Mouse (Mus musculus) G1E (cell line): ENCODE measurements around the gene Rbbp5. TPM values are rescaled to one million over a fixed set of nuclear protein-coding genes. Genes with fewer than 3 reads are reported as not detected.

ENCODE experiments used
- ATAC-seq: 2 replicates; pipeline ENCODE4 v1.8.0; 2016; ENCODE audit warnings: mild to moderate bottlenecking; ENCODE audit not compliant: insufficient number of reproducible peaks, poor library complexity, low FRiP score, severe bottlenecking; ENCODE audit errors: extremely low read depth
- DNase-seq: peaks from one replicate; pipeline ENCODE4 v3.0.0; 2012; ENCODE audit warnings: low spot score
- H3K27me3 ChIP-seq: 2 replicates; pipeline ENCODE4 v1.6.1; 2012; ENCODE audit warnings: mild to moderate bottlenecking, low read length, inconsistent platforms; ENCODE audit not compliant: insufficient read depth
- H3K36me3 ChIP-seq: replicated peaks from 2 replicates; pipeline ENCODE3; 2012; ENCODE audit warnings: mild to moderate bottlenecking, inconsistent platforms
- H3K4me1 ChIP-seq: 2 replicates; pipeline ENCODE4 v1.6.1; 2012; ENCODE audit warnings: low read depth, low read length, inconsistent platforms, mixed read lengths; ENCODE audit not compliant: insufficient read depth
- H3K4me3 ChIP-seq: 2 replicates; pipeline ENCODE4 v1.5.1; 2012; ENCODE audit warnings: low read depth, mild to moderate bottlenecking, inconsistent platforms, low read length, moderate library complexity, mixed read lengths
- H3K9me3 ChIP-seq: replicated peaks from 2 replicates; pipeline ENCODE4 v1.6.1; 2012; ENCODE audit warnings: inconsistent platforms
- CTCF ChIP-seq: IDR thresholded peaks from 2 replicates; pipeline ENCODE4 v1.5.1; 2012; ENCODE audit warnings: low read depth, low read length, inconsistent platforms, mixed read lengths
- GATA1 ChIP-seq: IDR thresholded peaks from 2 replicates; pipeline ENCODE4 v1.6.1; 2012; ENCODE audit warnings: borderline replicate concordance, low read length, inconsistent platforms, mixed read lengths
- GATA2 ChIP-seq: IDR thresholded peaks from 2 replicates; pipeline ENCODE4 v1.6.1; 2012; ENCODE audit warnings: low read depth, low read length, inconsistent platforms, borderline replicate concordance
- POLR2AphosphoS5 ChIP-seq: IDR thresholded peaks from 2 replicates; pipeline ENCODE4 v1.6.1; 2012; ENCODE audit warnings: low read depth, low read length, inconsistent platforms; ENCODE audit not compliant: insufficient replicate concordance
- TAL1 ChIP-seq: conservative IDR thresholded peaks from 2 replicates; pipeline ENCODE4 v1.6.1; 2012; ENCODE audit warnings: low read depth, low read length, inconsistent platforms, mixed read lengths
- polyA plus RNA-seq: library from polyadenylated mRNA; stranded (reverse); fragments of >175 nt; gene quantifications from 2 replicates; pipeline ENCODE4 v1.2.3, GENCODE M21; 2012
- total RNA-seq, 2 experiments: library from RNA; stranded (forward) in 1 of 2; stranded (reverse) in 1 of 2; fragments of 200-1000 nt in 1 of 2; fragments of >200 nt in 1 of 2; fragmentation: Nextera tagmentation in 1 of 2; gene quantifications; 2 replicates each; pipeline ENCODE4 v1.2.3; 2014 to 2017

Rbbp5 gene
- total and polyA plus RNA-seq, 3 experiments, result 10.8 to 134 (median 93.4) TPM

GRCm38 (mm10) chr1:132541824-132542599 lies 64.8 kb downstream of the Rbbp5 start:
- no peaks in the 10 kb centered on the region for H3K4me1 ChIP-seq
- ATAC-seq (no peak), DNase-seq (no peak)
- no peak overlapping the region for H3K4me3 ChIP-seq
- TF ChIP-seq POLR2AphosphoS5, result no peak
- no peak for TF ChIP-seq GATA1
- no peak for TF ChIP-seq CTCF
- TF ChIP-seq TAL1, result no peak
- no peak for TF ChIP-seq GATA2
- H3K9me3 ChIP-seq, result no peaks in the 10 kb centered on the region
- H3K27me3 ChIP-seq, result peaks cover 67% of the 10 kb centered on the region
- H3K36me3 ChIP-seq, result no peaks in the 10 kb centered on the region

- no peak for ATAC-seq
- no peaks in the 10 kb centered on the region for H3K9me3 ChIP-seq
- H3K4me3 ChIP-seq, result no peak within 1 kb of the TSS
- TF ChIP-seq GATA1, result no peak
- no peak for TF ChIP-seq POLR2AphosphoS5
- no peak for TF ChIP-seq TAL1
- no peak for TF ChIP-seq CTCF
- TF ChIP-seq GATA2, result no peak
- H3K36me3 ChIP-seq, result no peaks in the 10 kb centered on the region
- H3K27me3 ChIP-seq, result peaks cover 64% of the 10 kb centered on the region
- DNase-seq, result no peak
- no peaks in the 10 kb centered on the region for H3K4me1 ChIP-seq
These were observed 65.7 kb downstream of the Rbbp5 start, which contains the start of gene Cntn2 for GRCm38 (mm10) chr1:132542762-132543306. Gene Cntn2 (minus strand): TSS chr1:132543256.

GRCm38 (mm10) chr1:132543789-132544188 lies 66.6 kb downstream of the Rbbp5 start:
- peaks cover 66% of the 10 kb centered on the region for H3K27me3 ChIP-seq
- DNase-seq (no peak), ATAC-seq (no peak)
- H3K4me1 ChIP-seq, result no peaks in the 10 kb centered on the region
- no peak overlapping the region for H3K4me3 ChIP-seq
- no peaks in the 10 kb centered on the region for H3K36me3 ChIP-seq
- no peak for TF ChIP-seq GATA1
- TF ChIP-seq GATA2, result no peak
- TF ChIP-seq CTCF, result no peak
- TF ChIP-seq TAL1, result no peak
- TF ChIP-seq POLR2AphosphoS5, result no peak
- no peaks in the 10 kb centered on the region for H3K9me3 ChIP-seq

Other genes with a start within 250 kb of the Rbbp5 start
- not detected in 2 replicates for gene Gm10188, start 247.6 kb upstream of the Rbbp5 start, total RNA-seq (2014; fragmentation: Nextera tagmentation)
- 0.17 TPM in 1 of 2 replicates, not detected in the other for gene Gm10188, start 247.6 kb upstream of the Rbbp5 start, total RNA-seq (2017)
- not detected in 2 replicates for gene Gm10188, start 247.6 kb upstream of the Rbbp5 start, polyA plus RNA-seq
- not detected in 2 replicates for gene Klhdc8a, start 178.7 kb upstream of the Rbbp5 start, total RNA-seq (2014; fragmentation: Nextera tagmentation)
- 0.06 and 0.11 TPM in 2 replicates for gene Klhdc8a, start 178.7 kb upstream of the Rbbp5 start, total RNA-seq (2017)
- gene Klhdc8a, start 178.7 kb upstream of the Rbbp5 start, polyA plus RNA-seq, result not detected in 2 replicates
- not detected in 2 replicates for gene Nuak2, start 161.2 kb upstream of the Rbbp5 start, total RNA-seq (2014; fragmentation: Nextera tagmentation)
- gene Nuak2, start 161.2 kb upstream of the Rbbp5 start, total RNA-seq (2017), result 0.17 and 0.33 TPM in 2 replicates
- 0.02 TPM in 1 of 2 replicates, not detected in the other for gene Nuak2, start 161.2 kb upstream of the Rbbp5 start, polyA plus RNA-seq
- 11.8 and 99.6 TPM in 2 replicates for gene Tmcc2, start 86.1 kb upstream of the Rbbp5 start, total RNA-seq (2014; fragmentation: Nextera tagmentation)
- gene Tmcc2, start 86.1 kb upstream of the Rbbp5 start, total RNA-seq (2017), result 6.7 and 7.9 TPM in 2 replicates
- 14.9 and 18.3 TPM in 2 replicates for gene Tmcc2, start 86.1 kb upstream of the Rbbp5 start, polyA plus RNA-seq
- gene Dstyk, start 59.8 kb upstream of the Rbbp5 start, total RNA-seq (2014; fragmentation: Nextera tagmentation), result 22.7 and 24.8 TPM in 2 replicates
- 18.5 and 19.0 TPM in 2 replicates for gene Dstyk, start 59.8 kb upstream of the Rbbp5 start, total RNA-seq (2017)
- gene Dstyk, start 59.8 kb upstream of the Rbbp5 start, polyA plus RNA-seq, result 2.3 and 2.9 TPM in 2 replicates
- gene Tmem81, start 28.9 kb downstream of the Rbbp5 start, total RNA-seq (2014; fragmentation: Nextera tagmentation), result 13.1 and 16.4 TPM in 2 replicates
- gene Tmem81, start 28.9 kb downstream of the Rbbp5 start, total RNA-seq (2017), result 8.9 and 9.9 TPM in 2 replicates
- gene Tmem81, start 28.9 kb downstream of the Rbbp5 start, polyA plus RNA-seq, result 0.70 and 0.95 TPM in 2 replicates
- not detected in 2 replicates for gene Cntn2, start 65.9 kb downstream of the Rbbp5 start, total RNA-seq (2014; fragmentation: Nextera tagmentation)
- 0.06 and 0.33 TPM in 2 replicates for gene Cntn2, start 65.9 kb downstream of the Rbbp5 start, total RNA-seq (2017)
- not detected in 2 replicates for gene Cntn2, start 65.9 kb downstream of the Rbbp5 start, polyA plus RNA-seq